ENCODE assay signal across 9 mouse cellular contexts in the genomic region with DNA sequence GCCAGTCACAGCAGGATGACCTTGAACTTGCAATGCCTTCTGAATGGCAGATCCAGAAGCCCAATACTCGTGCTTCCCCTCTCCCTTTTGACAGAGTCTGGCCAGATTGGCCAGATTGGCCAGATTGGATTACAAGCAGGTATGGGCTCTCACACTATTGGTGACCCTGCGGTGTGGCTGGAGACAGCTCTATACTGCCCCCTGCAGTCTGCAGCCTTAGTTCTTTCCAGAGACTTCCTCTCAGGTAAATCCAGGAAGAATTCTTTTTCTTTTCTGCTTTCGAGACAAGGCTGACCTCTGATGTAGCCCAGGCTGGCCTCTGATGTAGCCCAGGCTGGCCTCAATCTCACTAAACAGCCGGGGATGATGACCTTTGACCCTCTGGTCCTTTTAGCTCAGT. TPM values are rescaled to one million over a fixed set of nuclear protein-coding genes. Genes with fewer than 3 reads are reported as not detected.
DNase-seq lines count a peak whose midpoint lies in the region; ATAC-seq and TF ChIP-seq lines count a peak whose summit lies in the region.
"Had no signal": no experiment of that assay in that cellular context is flagged by ENCODE, and none has a peak within 500 bp of the region (broad histone marks: within the 10 kb centered on the region; RNA-seq: fewer than 3 reads in every experiment).

No protein-coding gene starts in this region.

- intact Hi-C loops in heart, postnatal 36 days (cut with DNase I) = loop anchor here (1.0 kb wide), 2 partner anchors 137 to 348 kb away; no protein-coding TSS in a partner anchor

- no peaks in the 10 kb centered on the region for H3K9me3 ChIP-seq in kidney, embryonic 15.5 days (replicated peaks)
- H3K9me3 ChIP-seq in liver, embryonic 14.5 days (ENCODE audit: control insufficient read depth, low read length) = no peaks in the 10 kb centered on the region

- no peaks in the 10 kb centered on the region for H3K27me3 ChIP-seq in kidney, embryonic 15.5 days
- H3K27me3 ChIP-seq in liver, embryonic 14.5 days (ENCODE audit: control insufficient read depth, insufficient read depth, low read length) = no peaks in the 10 kb centered on the region
- H3K27me3 ChIP-seq: midbrain, embryonic 12.5 days had no signal

- H3K27ac ChIP-seq in kidney, embryonic 15.5 days = no peak overlapping the region
- H3K27ac ChIP-seq in cortical plate, adult 2 months (ENCODE audit: insufficient read depth, low read length) = no peak overlapping the region
- H3K27ac ChIP-seq in liver, embryonic 14.5 days = no peak overlapping the region
- H3K27ac ChIP-seq: midbrain, embryonic 12.5 days had no signal

- no peak for ATAC-seq in kidney, embryonic 15.5 days (replicated peaks; ENCODE audit: low FRiP score)
- ATAC-seq in liver, embryonic 14.5 days (ENCODE audit: insufficient read depth) = no peak
- ATAC-seq in monocyte, adult 5-6 weeks (replicated peaks; ENCODE audit: insufficient number of reproducible peaks, low FRiP score, low TSS enrichment, poor library complexity, severe bottlenecking) = no peak

- 31% methylated on average over 4 of the region's 4 CpGs for whole genome bisulfite sequencing in kidney, embryonic 15.5 days
- WGBS in liver, embryonic 14.5 days (ENCODE audit: insufficient replicate concordance) = 19% methylated on average over 4 of the region's 4 CpGs

- H3K4me2 ChIP-seq in kidney, embryonic 15.5 days = no peak overlapping the region
- no peak overlapping the region for H3K4me2 ChIP-seq in liver, embryonic 14.5 days (ENCODE audit: low read depth)
- H3K4me2 ChIP-seq: midbrain, embryonic 12.5 days had no signal

- no peak for TF ChIP-seq EP300 in liver, embryonic 14.5 days (IDR thresholded peaks at IDR 0.05; ENCODE audit: low read depth)

- peaks cover 19% of the 10 kb centered on the region for H3K4me1 ChIP-seq in kidney, embryonic 15.5 days
- H3K4me1 ChIP-seq in cortical plate, adult 2 months (ENCODE audit: control insufficient read depth, insufficient read depth, low read length) = peaks cover 5% of the 10 kb centered on the region; the same call in 1 of the 2 replicates
- H3K4me1 ChIP-seq in liver, embryonic 14.5 days (replicated peaks; ENCODE audit: control insufficient read depth in 2 of 2, insufficient read depth in 2 of 2, low read length in 1 of 2) = peaks cover 19 to 20% of the 10 kb centered on the region in 2 experiments

- no peak for TF ChIP-seq POLR2A in cortical plate, adult 2 months (IDR thresholded peaks at IDR 0.05; ENCODE audit: extremely low read depth, insufficient read depth, low read length)

- peak; percentile 73 for TF ChIP-seq CTCF in cortical plate, adult 2 months (IDR thresholded peaks at IDR 0.05; ENCODE audit: extremely low read depth, insufficient read depth, low read length)
- TF ChIP-seq CTCF in liver, embryonic 14.5 days (IDR thresholded peaks at IDR 0.05; ENCODE audit: low read depth) = peak; percentile 81

- no peak overlapping the region for H3K9ac ChIP-seq in kidney, embryonic 15.5 days
- H3K9ac ChIP-seq in liver, embryonic 14.5 days (replicated peaks) = no peak overlapping the region
- H3K9ac ChIP-seq: midbrain, embryonic 12.5 days had no signal

- H3K4me3 ChIP-seq in kidney, embryonic 15.5 days (replicated peaks) = no peak overlapping the region
- no peak overlapping the region for H3K4me3 ChIP-seq in cortical plate, adult 2 months (ENCODE audit: insufficient read depth, low read length)
- no peak overlapping the region for H3K4me3 ChIP-seq in liver, embryonic 14.5 days (ENCODE audit: insufficient read depth in 1 of 2, low read depth in 2 of 2, low read length in 2 of 2)
- H3K4me3 ChIP-seq: midbrain, embryonic 12.5 days had no signal

- H3K36me3 ChIP-seq in kidney, embryonic 15.5 days = no peaks in the 10 kb centered on the region
- H3K36me3 ChIP-seq in liver, embryonic 14.5 days (replicated peaks; ENCODE audit: control insufficient read depth, insufficient read depth, low read depth) = no peaks in the 10 kb centered on the region
- H3K36me3 ChIP-seq: midbrain, embryonic 12.5 days had no signal

- DNase-seq in kidney, adult 18-20 months = peak; percentile 83
- DNase-seq in R1 (ENCODE audit: low read depth, low spot score) = peak; percentile 85
- peak; percentile 81 to 85 for DNase-seq in heart, postnatal 36 days
- no peak for DNase-seq in liver, embryonic 14.5 days (ENCODE audit: low read depth in 3 of 3, low spot score in 3 of 3)
- peak; percentile 77 for DNase-seq in right cerebral cortex, postnatal 4 days

RNA-seq across cellular contexts. Expression of a gene that starts 3.8 kb away (rescaled TPM):
- 21.9 and 27.1 TPM in 2 replicates for polyA plus RNA-seq in kidney, embryonic 15.5 days (2015; fragmentation: Nextera tagmentation; extraction: Ambion mirVana)
- polyA plus RNA-seq in cortical plate, adult 2 months (2012; rRNA removed) = 37.9 and 42.1 TPM in 2 replicates
- 10 to 100 TPM; 24.7 to 27.9 TPM for total RNA-seq in heart, postnatal 36 days (2021)
- polyA plus RNA-seq in liver, embryonic 14.5 days (2012; rRNA removed) = 13.9 and 18.1 TPM in 2 replicates
- polyA plus RNA-seq in liver, embryonic 14.5 days (2014; fragmentation: Nextera tagmentation; extraction: Ambion mirVana) = 8.7 and 9.1 TPM in 2 replicates
- total RNA-seq in monocyte, adult 5-6 weeks (2017) = 34.1 to 52.5 TPM (median 41.5 TPM) in 3 replicates

Comparison
In these comparisons a context has a peak if more than half of its experiments do, and no peak if none do; other contexts are left out.
1. DNase-seq: peak in kidney, adult 18-20 months (single experiment), R1 (single experiment), heart, postnatal 36 days (2 of 2) and right cerebral cortex, postnatal 4 days (single experiment); none in liver, embryonic 14.5 days (0 of 3).